Mouse (Mus musculus) cerebellum, adult 2 months (tissue): ENCODE measurements around the gene Tmem222.

Experiments used
- CTCF ChIP-seq: fragments of 200-500 bp; IDR thresholded peaks from 2 replicates; pipeline ENCODE4 v1.5.1; 2011; ENCODE audit warnings: low read depth, mild to moderate bottlenecking, control low read depth, low read length, moderate library complexity, borderline replicate concordance; ENCODE audit not compliant: insufficient read depth
- POLR2A ChIP-seq: fragments of 200-500 bp; IDR thresholded peaks from 2 replicates; pipeline ENCODE4 v1.6.1; 2011; ENCODE audit warnings: low read length, control low read depth, borderline replicate concordance; ENCODE audit not compliant: insufficient read depth

DNA sequence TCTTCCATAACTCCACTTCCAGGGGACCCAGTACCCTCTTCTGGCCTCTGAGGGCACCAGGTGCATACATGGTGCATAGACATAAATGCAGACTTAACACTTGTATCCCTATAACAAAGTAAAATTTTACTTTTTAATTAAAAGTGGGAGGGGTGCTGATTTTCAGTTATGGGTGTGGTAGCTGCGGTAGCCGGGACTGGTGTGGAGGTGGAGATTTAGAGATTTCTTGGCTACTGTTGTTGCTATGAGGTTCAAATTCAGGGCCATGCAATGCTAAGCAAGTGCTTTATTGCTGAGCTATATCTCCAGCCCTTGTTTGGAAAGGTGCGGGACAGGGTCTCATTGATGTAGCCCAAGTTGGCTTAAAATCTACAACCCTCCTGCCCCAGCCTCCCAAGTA lies 58.8 kb downstream of the Tmem222 start:
- TF ChIP-seq CTCF (no peak), POLR2A (no peak)
